Mouse (Mus musculus): ENCODE measurements around the gene Vmn2r84.
A peak's percentile ranks its signal among the peaks of the same experiment; 100 is the strongest.
"Not testable (repeated sequence)": the region's sequence is repeated elsewhere in the genome, so short reads cannot be mapped to it uniquely, and the experiment has no call there.

Vmn2r84 gene

GRCm38 (mm10) chr10:130394232-130394631, at the start of gene Vmn2r84:
TSS of gene Vmn2r84 (minus strand) at chr10:130394332.
- DNase-seq (ENCODE audit: low read depth) = no peak

- not testable (repeated sequence) for DNase-seq (ENCODE audit: low read depth)
Observed at GRCm38 (mm10) chr10:130434185-130434898, 40.2 kb upstream of the Vmn2r84 start.

GRCm38 (mm10) chr10:130429603-130430002, 35.5 kb upstream of the Vmn2r84 start, which contains the start of gene Vmn2r85:
TSS of gene Vmn2r85 (minus strand) at chr10:130429703.
- DNase-seq (ENCODE audit: low read depth) = not testable (repeated sequence)

- not testable (repeated sequence) for DNase-seq (ENCODE audit: low read depth)
Observed at GRCm38 (mm10) chr10:130422368-130422767, 28.2 kb upstream of the Vmn2r84 start.

- DNase-seq (ENCODE audit: low read depth) = no peak
Observed at GRCm38 (mm10) chr10:130420401-130420800, 26.3 kb upstream of the Vmn2r84 start.

- DNase-seq (ENCODE audit: low read depth) = not testable (repeated sequence)
Observed at GRCm38 (mm10) chr10:130419954-130420353, 25.8 kb upstream of the Vmn2r84 start.

- DNase-seq (ENCODE audit: low read depth) = not testable (repeated sequence)
Observed at GRCm38 (mm10) chr10:130416352-130416751, 22.2 kb upstream of the Vmn2r84 start.

- not testable (repeated sequence) for DNase-seq (ENCODE audit: low read depth)
Observed at GRCm38 (mm10) chr10:130412167-130412698, 18.1 kb upstream of the Vmn2r84 start.

- no peak for DNase-seq (ENCODE audit: low read depth)
Observed at GRCm38 (mm10) chr10:130375145-130375544, 19.0 kb downstream of the Vmn2r84 start.

GRCm38 (mm10) chr10:130372491-130373173, 21.5 kb downstream of the Vmn2r84 start:
- no peak for DNase-seq (ENCODE audit: low read depth)

GRCm38 (mm10) chr10:130371644-130372043, 22.5 kb downstream of the Vmn2r84 start:
- DNase-seq (ENCODE audit: low read depth) = no peak

- no peak for DNase-seq (ENCODE audit: low read depth)
Observed at GRCm38 (mm10) chr10:130370005-130370682, 24.0 kb downstream of the Vmn2r84 start.

- no peak for DNase-seq (ENCODE audit: low read depth)
Observed at GRCm38 (mm10) chr10:130368384-130368783, 25.7 kb downstream of the Vmn2r84 start.

GRCm38 (mm10) chr10:130364766-130365165, 29.4 kb downstream of the Vmn2r84 start:
- DNase-seq (ENCODE audit: low read depth) = no peak

GRCm38 (mm10) chr10:130363438-130364164, 30.5 kb downstream of the Vmn2r84 start:
- DNase-seq (ENCODE audit: low read depth) = peak; percentile 68

GRCm38 (mm10) chr10:130344056-130344455, 50.1 kb downstream of the Vmn2r84 start:
- peak; percentile 53 for DNase-seq (ENCODE audit: low read depth)

- peak; percentile 46 for DNase-seq (ENCODE audit: low read depth)
Observed at GRCm38 (mm10) chr10:130340050-130340449, 54.1 kb downstream of the Vmn2r84 start.

- DNase-seq (ENCODE audit: low read depth) = peak; percentile 53
Observed at GRCm38 (mm10) chr10:130337581-130337980, 56.6 kb downstream of the Vmn2r84 start.

GRCm38 (mm10) chr10:130336385-130336784, 57.7 kb downstream of the Vmn2r84 start:
- DNase-seq (ENCODE audit: low read depth) = peak; percentile 74

- peak; percentile 73 for DNase-seq (ENCODE audit: low read depth)
Observed at GRCm38 (mm10) chr10:130330711-130331110, 63.4 kb downstream of the Vmn2r84 start.
